Mouse (Mus musculus): ENCODE measurements around the gene Glp1r. TPM values are rescaled to one million over a fixed set of nuclear protein-coding genes. Genes with fewer than 3 reads are reported as not detected.

Gene Glp1r
- total RNA-seq, 4 experiments from 2014 or later: not detected

Small RNAs within 50 kb of the gene (microRNA-seq; reads per million reads assigned to microRNA genes)
- not detected for gene Gm24026

Other genes with a start within 250 kb of the Glp1r start
- gene Umodl1, start 52.8 kb downstream of the Glp1r start, total RNA-seq (2022): not detected
- gene Abcg1, start 155.9 kb downstream of the Glp1r start, total RNA-seq (2022): 1 to 10 TPM; 1.2 to 1.8 (median 1.5) TPM
- not detected for gene Tff3, start 227.8 kb downstream of the Glp1r start, total RNA-seq (2022)
- gene Tff2, start 242.5 kb downstream of the Glp1r start, total RNA-seq (2022): not detected